Mouse (Mus musculus): Measurements from ENCODE around the gene Tex50. TPM values are rescaled to one million over a fixed set of nuclear protein-coding genes. Genes with fewer than 3 reads are reported as not detected.
A peak's percentile ranks its signal among the peaks of the same experiment; 100 is the strongest.
"Not testable (repeated sequence)": the region's sequence is repeated elsewhere in the genome, so short reads cannot be mapped to it uniquely, and the experiment has no call there.

Tex50 gene
- polyA plus RNA-seq (2012; rRNA removed): not detected in 2 replicates

GRCm38 (mm10) chr1:161159214-161159613 is at the start of gene Tex50:
TSS of gene Tex50 (minus strand) at chr1:161159314.
- TF ChIP-seq POLR2A (IDR thresholded peaks at IDR 0.05; ENCODE audit: extremely low read depth, insufficient read depth, low read length) (no peak), CTCF (IDR thresholded peaks at IDR 0.05; ENCODE audit: extremely low read depth, insufficient read depth, low read length) (no peak)
- no peaks in the 10 kb centered on the region for H3K4me1 ChIP-seq (ENCODE audit: control insufficient read depth, insufficient read depth, low read length)
- H3K27ac ChIP-seq (ENCODE audit: insufficient read depth, low read length): no peak within 1 kb of the TSS
- H3K4me3 ChIP-seq (ENCODE audit: insufficient read depth, low read length): no peak within 1 kb of the TSS

GRCm38 (mm10) chr1:161199856-161200255 is 40.7 kb upstream of the Tex50 start:
- Histone ChIP-seq H3K4me3 (ENCODE audit: insufficient read depth, low read length) (no peak overlapping the region), H3K4me1 (ENCODE audit: control insufficient read depth, insufficient read depth, low read length) (no peaks in the 10 kb centered on the region), H3K27ac (ENCODE audit: insufficient read depth, low read length) (no peak overlapping the region)
- TF ChIP-seq CTCF (IDR thresholded peaks at IDR 0.05; ENCODE audit: extremely low read depth, insufficient read depth, low read length) (no peak), POLR2A (IDR thresholded peaks at IDR 0.05; ENCODE audit: extremely low read depth, insufficient read depth, low read length) (no peak)

- H3K4me3 ChIP-seq (ENCODE audit: insufficient read depth, low read length): peak overlapping the region; percentile 36; the same call in 1 of the 2 replicates
- not testable (repeated sequence) for H3K27ac ChIP-seq (ENCODE audit: insufficient read depth, low read length); H3K4me1 ChIP-seq (ENCODE audit: control insufficient read depth, insufficient read depth, low read length)
Measured at GRCm38 (mm10) chr1:161196364-161196763, 37.2 kb upstream of the Tex50 start.

- H3K27ac ChIP-seq (ENCODE audit: insufficient read depth, low read length): no peak overlapping the region
- TF ChIP-seq CTCF (IDR thresholded peaks at IDR 0.05; ENCODE audit: extremely low read depth, insufficient read depth, low read length) (peak; percentile 79), POLR2A (IDR thresholded peaks at IDR 0.05; ENCODE audit: extremely low read depth, insufficient read depth, low read length) (0 out of 2 replicates have a peak, but pooled peaks have one; percentile 33)
- no peaks in the 10 kb centered on the region for H3K4me1 ChIP-seq (ENCODE audit: control insufficient read depth, insufficient read depth, low read length)
- peak overlapping the region; percentile 36; the same call in 1 of the 2 replicates for H3K4me3 ChIP-seq (ENCODE audit: insufficient read depth, low read length)
Measured at GRCm38 (mm10) chr1:161195541-161196351, 36.6 kb upstream of the Tex50 start.

GRCm38 (mm10) chr1:161190253-161190910 is 31.3 kb upstream of the Tex50 start:
- TF ChIP-seq CTCF (IDR thresholded peaks at IDR 0.05; ENCODE audit: extremely low read depth, insufficient read depth, low read length) (no peak), POLR2A (IDR thresholded peaks at IDR 0.05; ENCODE audit: extremely low read depth, insufficient read depth, low read length) (no peak)
- Histone ChIP-seq H3K4me3 (ENCODE audit: insufficient read depth, low read length) (no peak overlapping the region), H3K27ac (ENCODE audit: insufficient read depth, low read length) (no peak overlapping the region), H3K4me1 (ENCODE audit: control insufficient read depth, insufficient read depth, low read length) (no peaks in the 10 kb centered on the region)

GRCm38 (mm10) chr1:161185431-161185830 is 26.3 kb upstream of the Tex50 start:
- no peak for TF ChIP-seq POLR2A (IDR thresholded peaks at IDR 0.05; ENCODE audit: extremely low read depth, insufficient read depth, low read length)
- TF ChIP-seq CTCF (IDR thresholded peaks at IDR 0.05; ENCODE audit: extremely low read depth, insufficient read depth, low read length): no peak
- Histone ChIP-seq H3K27ac (ENCODE audit: insufficient read depth, low read length) (no peak overlapping the region), H3K4me3 (ENCODE audit: insufficient read depth, low read length) (no peak overlapping the region), H3K4me1 (ENCODE audit: control insufficient read depth, insufficient read depth, low read length) (no peaks in the 10 kb centered on the region)

GRCm38 (mm10) chr1:161183677-161184076 is 24.6 kb upstream of the Tex50 start:
- TF ChIP-seq CTCF (IDR thresholded peaks at IDR 0.05; ENCODE audit: extremely low read depth, insufficient read depth, low read length): no peak
- no peak for TF ChIP-seq POLR2A (IDR thresholded peaks at IDR 0.05; ENCODE audit: extremely low read depth, insufficient read depth, low read length)
- no peak overlapping the region for H3K4me3 ChIP-seq (ENCODE audit: insufficient read depth, low read length)
- H3K4me1 ChIP-seq (ENCODE audit: control insufficient read depth, insufficient read depth, low read length): no peaks in the 10 kb centered on the region
- no peak overlapping the region for H3K27ac ChIP-seq (ENCODE audit: insufficient read depth, low read length)

GRCm38 (mm10) chr1:161182386-161182785 is 23.3 kb upstream of the Tex50 start:
- no peak overlapping the region for H3K4me3 ChIP-seq (ENCODE audit: insufficient read depth, low read length)
- H3K4me1 ChIP-seq (ENCODE audit: control insufficient read depth, insufficient read depth, low read length): no peaks in the 10 kb centered on the region
- no peak overlapping the region for H3K27ac ChIP-seq (ENCODE audit: insufficient read depth, low read length)
- no peak for TF ChIP-seq POLR2A (IDR thresholded peaks at IDR 0.05; ENCODE audit: extremely low read depth, insufficient read depth, low read length)
- TF ChIP-seq CTCF (IDR thresholded peaks at IDR 0.05; ENCODE audit: extremely low read depth, insufficient read depth, low read length): no peak

GRCm38 (mm10) chr1:161180674-161181073 is 21.6 kb upstream of the Tex50 start:
- Histone ChIP-seq H3K4me1 (ENCODE audit: control insufficient read depth, insufficient read depth, low read length) (no peaks in the 10 kb centered on the region), H3K27ac (ENCODE audit: insufficient read depth, low read length) (no peak overlapping the region), H3K4me3 (ENCODE audit: insufficient read depth, low read length) (no peak overlapping the region)
- TF ChIP-seq POLR2A (IDR thresholded peaks at IDR 0.05; ENCODE audit: extremely low read depth, insufficient read depth, low read length) (no peak), CTCF (IDR thresholded peaks at IDR 0.05; ENCODE audit: extremely low read depth, insufficient read depth, low read length) (peak; percentile 56)

- H3K4me1 ChIP-seq (ENCODE audit: control insufficient read depth, insufficient read depth, low read length): no peaks in the 10 kb centered on the region
- TF ChIP-seq POLR2A (IDR thresholded peaks at IDR 0.05; ENCODE audit: extremely low read depth, insufficient read depth, low read length) (no peak), CTCF (IDR thresholded peaks at IDR 0.05; ENCODE audit: extremely low read depth, insufficient read depth, low read length) (peak; percentile 38; the same call in 1 of the 2 replicates)
- peak overlapping the region; percentile 43 for H3K4me3 ChIP-seq (ENCODE audit: insufficient read depth, low read length)
- no peak overlapping the region for H3K27ac ChIP-seq (ENCODE audit: insufficient read depth, low read length)
Measured at GRCm38 (mm10) chr1:161170651-161171050, 11.5 kb upstream of the Tex50 start.
